In the genomic region with DNA sequence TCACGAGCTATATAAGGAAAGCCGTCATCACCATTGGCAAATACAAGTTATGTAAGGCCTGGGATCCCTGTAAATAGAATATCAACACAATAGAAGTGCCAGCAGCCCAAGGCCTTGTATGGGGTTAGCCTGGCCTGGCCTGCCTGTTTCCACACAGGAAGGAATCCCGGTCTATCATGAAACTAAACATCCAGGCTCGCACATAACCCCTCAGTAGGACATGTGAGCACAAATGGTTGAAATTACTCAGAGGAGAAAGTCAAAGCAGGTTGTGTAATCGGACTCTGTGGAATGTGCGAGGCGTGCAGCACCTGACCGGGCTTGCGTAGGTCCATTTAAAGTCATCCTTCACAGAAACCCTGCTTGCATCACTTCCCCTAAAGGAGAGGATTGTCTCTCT, we compare ENCODE assay signal across 12 mouse cellular contexts.
DNase-seq lines count a peak whose midpoint lies in the region; ATAC-seq lines count a peak whose summit lies in the region.
"Had no signal": no experiment of that assay in that cellular context is flagged by ENCODE, and none has a peak within 500 bp of the region (broad histone marks: within the 10 kb centered on the region; RNA-seq: fewer than 3 reads in every experiment).

No protein-coding gene starts in this region.

- no peak overlapping the region for H3K4me3 ChIP-seq in kidney, embryonic 14.5 days (ENCODE audit: low read length)
- no peak overlapping the region for H3K4me3 ChIP-seq in hindbrain, embryonic 16.5 days (ENCODE audit: low read length)
- H3K4me3 ChIP-seq: liver, embryonic 15.5 days had no signal

- H3K9ac ChIP-seq in kidney, embryonic 14.5 days (ENCODE audit: low read depth, low read length), result no peak overlapping the region
- no peak overlapping the region for H3K9ac ChIP-seq in hindbrain, embryonic 16.5 days (ENCODE audit: low read depth, low read length)
- H3K9ac ChIP-seq: liver, embryonic 15.5 days had no signal

- H3K4me2 ChIP-seq in kidney, embryonic 14.5 days (replicated peaks; ENCODE audit: low read depth, low read length), result no peak overlapping the region
- H3K4me2 ChIP-seq in hindbrain, embryonic 16.5 days (ENCODE audit: low read length), result no peak overlapping the region
- H3K4me2 ChIP-seq: liver, embryonic 15.5 days had no signal

- ATAC-seq in kidney, embryonic 14.5 days (ENCODE audit: low FRiP score, low TSS enrichment), result no peak
- ATAC-seq in monocyte, adult 5-6 weeks (replicated peaks; ENCODE audit: insufficient number of reproducible peaks, low FRiP score, low TSS enrichment, poor library complexity, severe bottlenecking), result no peak
- no peak for ATAC-seq in hindbrain, embryonic 16.5 days

- H3K27ac ChIP-seq in kidney, embryonic 14.5 days (ENCODE audit: low read depth, low read length), result no peak overlapping the region
- H3K27ac ChIP-seq in hindbrain, embryonic 16.5 days (ENCODE audit: low read depth, low read length), result no peak overlapping the region
- H3K27ac ChIP-seq: liver, embryonic 15.5 days had no signal

- H3K9me3 ChIP-seq in kidney, embryonic 14.5 days (ENCODE audit: control insufficient read depth, low read length), result no peaks in the 10 kb centered on the region
- no peaks in the 10 kb centered on the region for H3K9me3 ChIP-seq in hindbrain, embryonic 16.5 days (ENCODE audit: control insufficient read depth, low read length)
- H3K9me3 ChIP-seq: liver, embryonic 15.5 days had no signal

- H3K4me1 ChIP-seq in kidney, embryonic 14.5 days (ENCODE audit: control insufficient read depth, insufficient read depth, low read length), result no peaks in the 10 kb centered on the region
- H3K4me1 ChIP-seq in hindbrain, embryonic 16.5 days (ENCODE audit: control insufficient read depth, insufficient read depth, low read depth, low read length), result no peaks in the 10 kb centered on the region

- H3K36me3 ChIP-seq in kidney, embryonic 14.5 days (ENCODE audit: control insufficient read depth, insufficient read depth, low read length), result no peaks in the 10 kb centered on the region
- no peaks in the 10 kb centered on the region for H3K36me3 ChIP-seq in hindbrain, embryonic 16.5 days (ENCODE audit: control insufficient read depth, insufficient read depth, low read length)
- H3K36me3 ChIP-seq: liver, embryonic 15.5 days had no signal

- no peaks in the 10 kb centered on the region for H3K27me3 ChIP-seq in kidney, embryonic 14.5 days (ENCODE audit: control insufficient read depth, insufficient read depth, low read length)
- no peaks in the 10 kb centered on the region for H3K27me3 ChIP-seq in hindbrain, embryonic 16.5 days (replicated peaks; ENCODE audit: control insufficient read depth, insufficient read depth, low read length)
- H3K27me3 ChIP-seq: liver, embryonic 15.5 days had no signal

- 69% methylated on average over 9 of the region's 9 CpGs for WGBS in kidney, embryonic 14.5 days
- 86% methylated on average over 9 of the region's 9 CpGs for WGBS in hindbrain, embryonic 16.5 days

- intact Hi-C loops in heart, postnatal 14 days (cut with DNase I), result no loop called here

- peak; percentile 44 to 75 for DNase-seq in kidney, adult 8-10 months
- peak; percentile 71 for DNase-seq in gonadal fat pad, adult 2 months (ENCODE audit: low read depth)
- DNase-seq in heart, postnatal 14 days, result peak; percentile 24 to 27
- peak; percentile 64 for DNase-seq in lung, postnatal 25 days (ENCODE audit: low spot score)
- DNase-seq in layer of hippocampus, adult 11-12 months (ENCODE audit: low spot score), result no peak
- DNase-seq: cerebellum, adult 18-20 months; gastrocnemius, postnatal 25 days; right cerebral cortex, adult 18-20 months had no signal
